Mouse (Mus musculus): Measurements from ENCODE around the gene Ifi204. TPM values are rescaled to one million over a fixed set of nuclear protein-coding genes. Genes with fewer than 3 reads are reported as not detected.
"Not testable (repeated sequence)": the region's sequence is repeated elsewhere in the genome, so short reads cannot be mapped to it uniquely, and the experiment has no call there.

The Ifi204 gene
- total RNA-seq (2021), result under 1 TPM in 1 of 2 experiments, not detected in 1; 0.16 TPM

DNA sequence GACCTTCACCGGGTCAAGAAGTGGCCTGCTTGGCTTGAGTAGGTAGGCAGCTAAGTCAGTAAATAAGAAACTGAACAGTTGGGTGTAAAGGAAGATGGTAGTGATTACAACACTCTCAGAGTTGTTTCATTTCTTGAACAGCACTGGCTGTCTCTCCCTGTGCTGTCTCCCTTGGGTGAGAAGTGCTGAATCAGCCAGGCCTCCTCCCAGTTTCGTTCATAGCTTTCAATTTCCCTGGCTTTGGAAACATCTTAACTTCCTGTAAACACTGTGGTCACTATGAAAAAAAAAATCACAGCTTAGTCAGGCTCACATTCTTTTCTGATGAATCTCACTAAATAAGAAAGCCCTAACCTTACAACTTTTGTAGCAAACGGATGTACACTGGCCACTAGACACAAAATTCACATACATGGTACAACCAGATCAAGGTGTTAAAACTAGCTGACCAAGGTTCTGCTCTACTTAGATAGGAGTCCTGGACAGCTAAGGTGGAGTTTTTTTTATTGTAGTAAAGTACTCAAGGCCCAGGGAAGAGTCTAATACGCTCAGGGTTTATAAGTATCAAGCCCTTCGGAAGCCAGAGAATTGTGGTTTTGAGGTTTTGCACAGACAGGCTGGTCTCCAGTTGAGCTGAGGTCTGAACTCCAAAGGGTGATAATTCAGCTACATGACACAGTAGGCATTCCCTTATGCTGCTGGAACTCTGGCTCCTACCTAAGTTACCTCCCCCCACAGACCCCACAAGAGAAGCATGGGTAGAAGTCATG lies at the start of gene Ifi204:
Ifi204 (minus strand) TSS at position 96 of the 770 bp plus-strand sequence.
- DNase-seq (ENCODE audit: extremely low spot score in 1 of 2, low spot score in 2 of 2); intact Hi-C loops (cut with DNase I): not testable (repeated sequence)

DNA sequence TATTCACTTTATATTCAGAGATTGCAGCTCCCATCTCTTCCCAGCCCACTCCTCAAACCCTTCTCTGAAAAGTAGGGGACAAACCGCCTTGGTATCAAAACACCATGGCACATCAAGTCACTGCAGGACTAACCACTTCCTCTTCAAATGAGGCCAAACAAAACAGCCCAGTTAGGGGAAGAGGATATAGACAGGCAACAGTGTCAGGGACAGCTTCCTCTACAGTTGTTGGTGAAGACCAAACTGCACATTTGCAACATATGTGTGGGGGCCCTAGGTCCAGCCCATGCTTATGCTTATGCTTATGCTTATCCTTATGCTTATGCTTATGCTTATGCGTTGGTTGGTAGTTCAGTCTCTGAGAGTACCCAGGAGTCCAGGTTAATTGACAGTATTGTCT lies 42.6 kb upstream of the Ifi204 start:
- DNase-seq (ENCODE audit: extremely low spot score in 1 of 2, low spot score in 2 of 2); intact Hi-C loops (cut with DNase I): not testable (repeated sequence)

DNA sequence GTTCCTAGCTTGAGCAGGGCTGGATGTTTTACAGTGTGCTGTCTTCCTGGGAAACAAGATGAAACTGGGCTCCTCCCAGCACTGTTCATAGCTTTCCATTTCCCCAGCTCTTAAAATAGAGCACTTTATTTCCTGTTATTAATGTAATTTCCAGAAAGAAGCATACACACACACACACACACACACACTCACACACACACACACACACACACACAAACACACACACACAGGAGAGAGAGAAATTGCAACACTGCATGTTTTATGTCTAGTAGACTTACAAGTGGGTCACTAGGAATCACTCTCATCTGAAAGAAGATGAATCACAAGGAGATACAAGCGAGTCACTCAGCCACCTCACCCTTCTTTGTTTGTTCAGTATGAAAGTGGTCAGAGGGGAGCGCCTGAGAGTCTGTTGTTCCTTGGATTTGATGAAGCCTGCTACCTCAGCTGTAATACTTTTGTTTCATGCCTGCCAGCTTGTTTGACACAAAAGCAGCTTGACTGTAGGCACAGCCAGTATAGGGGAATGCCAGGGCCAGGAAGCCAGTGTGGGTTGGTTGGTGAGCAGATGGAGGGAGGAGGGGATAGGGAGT lies 36.0 kb upstream of the Ifi204 start:
- DNase-seq (ENCODE audit: extremely low spot score in 1 of 2, low spot score in 2 of 2), result peak in 1 of 2 experiments; percentile 0
- intact Hi-C loops (cut with DNase I), result not testable (repeated sequence)

GRCm38 (mm10) chr1:173802207-173802606 lies 35.5 kb upstream of the Ifi204 start:
- intact Hi-C loops (cut with DNase I); DNase-seq (ENCODE audit: extremely low spot score in 1 of 2, low spot score in 2 of 2): not testable (repeated sequence)

DNA sequence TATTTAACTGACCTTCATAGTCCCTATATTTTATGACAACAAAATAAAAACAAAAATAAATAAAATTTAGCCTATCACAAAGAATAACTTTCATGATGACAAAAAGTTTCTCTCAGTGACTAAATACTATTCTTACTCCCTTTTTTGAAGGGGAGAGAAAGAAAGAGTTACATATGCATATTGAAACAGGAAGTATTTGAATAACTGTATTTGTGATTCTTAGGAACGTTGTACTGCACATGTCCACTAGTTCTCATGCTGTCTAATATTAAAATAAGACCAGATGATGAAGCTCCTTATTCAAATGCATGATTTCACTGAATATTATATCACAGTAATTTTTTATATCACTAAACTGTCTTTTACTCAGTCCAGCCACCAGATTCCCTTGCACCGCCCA lies 35.0 kb upstream of the Ifi204 start:
- DNase-seq (ENCODE audit: extremely low spot score in 1 of 2, low spot score in 2 of 2); intact Hi-C loops (cut with DNase I): not testable (repeated sequence)

DNA sequence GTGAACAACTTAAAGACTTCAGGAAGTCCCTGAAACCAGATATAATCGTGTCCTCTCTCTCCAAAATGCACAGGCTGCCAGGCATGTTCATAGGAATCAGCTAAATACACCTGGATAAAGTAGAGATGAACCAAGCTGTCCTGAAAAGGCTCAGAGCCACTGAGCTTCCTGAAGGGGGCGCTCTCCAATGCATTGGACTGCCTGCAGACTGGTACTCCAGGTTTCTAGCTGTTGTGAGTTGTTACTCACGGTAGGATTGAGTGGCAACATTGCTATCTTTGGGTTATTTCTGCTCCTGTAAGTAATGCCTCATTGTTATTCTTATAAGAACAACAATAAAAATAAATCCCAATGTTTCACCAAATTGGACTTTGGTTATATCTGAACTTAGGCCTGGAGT lies 6.7 kb upstream of the Ifi204 start:
- intact Hi-C loops (cut with DNase I); DNase-seq (ENCODE audit: extremely low spot score in 1 of 2, low spot score in 2 of 2): not testable (repeated sequence)

DNA sequence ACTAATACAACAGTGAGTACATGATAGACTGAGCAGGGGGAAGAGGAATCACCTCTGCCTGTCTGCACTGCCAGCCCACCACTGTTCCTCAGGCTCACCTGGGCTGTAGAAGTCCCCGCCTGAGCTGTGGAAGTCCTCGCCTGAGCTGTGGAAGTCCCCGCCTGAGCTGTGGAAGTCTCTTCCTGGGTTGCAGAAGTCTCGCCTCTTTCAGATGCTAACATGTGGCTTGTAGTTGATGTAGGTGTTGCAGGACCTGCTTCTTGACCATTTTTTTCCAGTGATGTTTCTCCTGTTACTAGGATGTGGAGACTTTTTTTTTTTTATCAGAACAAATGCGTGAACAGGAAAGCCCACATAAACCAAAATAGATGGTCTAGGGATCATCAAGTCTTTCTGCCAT lies 6.7 kb downstream of the Ifi204 start:
- intact Hi-C loops (cut with DNase I); DNase-seq (ENCODE audit: extremely low spot score in 1 of 2, low spot score in 2 of 2): not testable (repeated sequence)

DNA sequence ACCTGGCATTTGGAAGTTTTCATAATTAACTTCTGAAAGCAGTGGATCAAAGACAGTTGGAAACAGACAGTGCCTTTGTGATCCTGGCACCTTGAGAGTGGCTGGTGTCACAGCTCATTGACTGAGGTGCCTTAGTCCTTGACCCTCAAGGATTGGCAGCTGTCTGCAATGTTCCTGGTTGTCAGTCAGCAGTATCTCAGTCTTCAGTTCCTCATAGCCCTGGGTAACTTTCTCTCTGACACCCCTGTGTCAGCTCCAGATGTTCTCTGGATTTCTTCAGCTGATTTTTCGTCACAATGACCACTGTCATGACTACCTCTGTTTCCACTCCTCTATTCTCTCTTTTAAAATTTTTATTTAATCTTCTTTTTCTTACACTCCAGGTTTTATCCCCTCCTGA lies 24.5 kb downstream of the Ifi204 start:
- intact Hi-C loops (cut with DNase I), result no loop called here
- no peak for DNase-seq (ENCODE audit: extremely low spot score in 1 of 2, low spot score in 2 of 2)

GRCm38 (mm10) chr1:173741656-173742055 lies 25.1 kb downstream of the Ifi204 start, which contains the start of gene Ifi207:
Gene Ifi207 (minus strand): TSS chr1:173741747.
- intact Hi-C loops (cut with DNase I), result no loop called here
- DNase-seq (ENCODE audit: extremely low spot score in 1 of 2, low spot score in 2 of 2), result no peak

GRCm38 (mm10) chr1:173740537-173740936 lies 26.2 kb downstream of the Ifi204 start:
- intact Hi-C loops (cut with DNase I), result no loop called here
- no peak for DNase-seq (ENCODE audit: extremely low spot score in 1 of 2, low spot score in 2 of 2)

DNA sequence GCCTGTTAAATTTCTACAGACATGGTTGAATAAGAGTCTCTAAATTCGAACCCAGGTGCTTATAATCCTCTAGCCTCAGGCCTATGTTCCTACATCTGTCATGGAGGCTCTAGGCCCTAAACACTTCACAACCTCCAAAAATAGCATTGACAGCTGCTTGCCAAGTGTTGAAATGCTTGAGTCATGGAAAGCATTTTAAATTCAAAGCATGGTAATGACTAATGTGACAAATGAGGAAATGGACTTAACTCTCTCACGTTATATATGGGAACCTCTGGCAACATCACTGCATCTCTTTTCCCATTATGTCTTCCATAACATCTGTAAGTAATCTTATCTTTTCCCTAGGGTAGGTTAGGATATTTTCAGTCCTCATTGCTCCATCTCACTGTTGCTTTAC lies 29.8 kb downstream of the Ifi204 start:
- DNase-seq (ENCODE audit: extremely low spot score in 1 of 2, low spot score in 2 of 2), result no peak
- intact Hi-C loops (cut with DNase I), result no loop called here

GRCm38 (mm10) chr1:173735015-173735414 lies 31.7 kb downstream of the Ifi204 start:
- DNase-seq (ENCODE audit: extremely low spot score in 1 of 2, low spot score in 2 of 2); intact Hi-C loops (cut with DNase I): not testable (repeated sequence)

- intact Hi-C loops (cut with DNase I), result no loop called here
- no peak for DNase-seq (ENCODE audit: extremely low spot score in 1 of 2, low spot score in 2 of 2)
Measured at GRCm38 (mm10) chr1:173733219-173733618, 33.5 kb downstream of the Ifi204 start.

Other genes starting within 250 kb of the Ifi204 start
- gene Ifi214, start 231.0 kb downstream of the Ifi204 start, total RNA-seq (2021), result not detected
- gene Ifi213, start 167.7 kb downstream of the Ifi204 start, total RNA-seq (2021), result not detected
- not detected for gene Ifi209, start 136.0 kb downstream of the Ifi204 start, total RNA-seq (2021)
- gene Ifi208, start 93.3 kb downstream of the Ifi204 start, total RNA-seq (2021), result not detected
- gene Ifi207, start 25.2 kb downstream of the Ifi204 start, total RNA-seq (2021), result under 1 TPM; 0.26 to 0.34 TPM
- gene Ifi211, start 146.1 kb upstream of the Ifi204 start, total RNA-seq (2021), result under 1 TPM in 1 of 2 experiments, not detected in 1; 0.26 TPM
- gene Mndal, start 175.5 kb upstream of the Ifi204 start, total RNA-seq (2021), result 1 to 10 TPM; 2.1 TPM
- gene Ifi203, start 175.7 kb upstream of the Ifi204 start, total RNA-seq (2021), result 1 to 10 TPM in 1 of 2 experiments, under 1 TPM in 1; 0.49 to 1.0 TPM
- gene Ifi202b, start 215.8 kb upstream of the Ifi204 start, total RNA-seq (2021), result not detected